Mouse (Mus musculus) R1 (cell line): ENCODE measurements around the gene Shroom3.

ENCODE experiments used
- DNase-seq: peaks from one replicate; pipeline ENCODE4 v3.0.0-alpha.2; 2018; ENCODE audit warnings: low read depth, low spot score

The Shroom3 gene

DNA sequence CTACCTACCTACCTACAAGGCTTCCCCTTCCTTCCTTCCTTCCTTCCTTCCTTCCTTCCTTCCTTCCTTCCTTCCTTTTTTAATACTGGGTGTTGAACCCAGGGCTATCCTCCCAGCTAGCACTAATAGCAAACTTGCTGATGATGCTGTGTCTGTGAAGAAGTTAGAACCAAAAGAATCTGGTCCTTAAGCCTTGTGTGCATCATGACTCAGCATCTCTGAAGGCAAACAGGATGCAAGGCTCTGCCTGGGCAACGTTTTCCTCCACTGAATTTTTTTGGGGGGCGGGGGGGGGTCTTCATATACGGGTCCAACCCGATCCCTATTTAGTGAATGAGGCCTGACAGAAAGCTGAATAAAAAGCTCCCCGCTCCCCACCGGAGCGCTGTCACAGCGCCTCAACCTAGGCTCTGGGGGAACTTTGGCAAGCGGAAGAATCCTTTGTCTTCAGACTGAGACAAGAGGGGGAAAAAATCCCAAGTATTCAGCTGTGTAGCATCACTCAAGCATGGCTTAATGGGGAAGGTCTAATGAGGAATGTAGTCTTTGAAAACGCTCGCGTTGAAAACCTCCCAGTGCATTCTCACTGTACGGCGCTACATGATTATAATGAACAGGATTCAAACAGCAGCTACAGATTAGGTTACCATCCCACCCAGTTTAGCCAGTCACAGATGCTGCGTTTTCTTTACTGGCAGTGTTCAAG lies 15.0 kb downstream of the Shroom3 start:
- DNase-seq = peak; percentile 95

DNA sequence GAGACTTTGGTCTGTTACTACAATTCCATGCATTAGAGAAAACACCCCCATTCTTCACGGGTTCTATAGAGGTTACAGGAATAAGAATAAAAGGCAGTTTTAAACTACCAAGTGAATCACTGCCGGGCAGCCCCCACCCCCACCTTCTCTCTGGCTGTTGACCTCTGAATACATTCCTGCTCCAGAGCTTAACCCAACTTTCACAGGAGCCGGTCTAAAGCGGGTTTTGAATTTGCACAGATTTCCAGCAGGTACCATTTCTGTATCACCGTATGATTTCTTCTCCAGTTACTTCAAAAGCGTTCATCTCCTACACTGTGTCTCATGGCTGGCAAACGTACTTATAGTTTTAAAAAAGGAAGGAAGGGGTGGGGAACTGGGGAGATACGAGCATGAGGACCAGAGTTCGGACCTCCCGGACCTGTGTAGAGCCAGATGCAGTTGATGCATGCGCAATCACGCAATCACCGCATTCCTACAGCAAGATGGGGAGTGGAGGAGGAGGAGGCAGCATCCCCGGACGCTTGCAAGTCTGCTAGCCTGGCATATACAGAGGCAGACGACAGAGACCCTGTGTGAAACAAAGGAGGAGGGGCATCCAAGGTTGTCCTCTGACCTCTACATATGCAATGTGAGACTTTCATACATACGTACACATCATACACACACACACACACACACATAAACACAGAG lies 15.7 kb downstream of the Shroom3 start:
- peak; percentile 64 for DNase-seq

DNA sequence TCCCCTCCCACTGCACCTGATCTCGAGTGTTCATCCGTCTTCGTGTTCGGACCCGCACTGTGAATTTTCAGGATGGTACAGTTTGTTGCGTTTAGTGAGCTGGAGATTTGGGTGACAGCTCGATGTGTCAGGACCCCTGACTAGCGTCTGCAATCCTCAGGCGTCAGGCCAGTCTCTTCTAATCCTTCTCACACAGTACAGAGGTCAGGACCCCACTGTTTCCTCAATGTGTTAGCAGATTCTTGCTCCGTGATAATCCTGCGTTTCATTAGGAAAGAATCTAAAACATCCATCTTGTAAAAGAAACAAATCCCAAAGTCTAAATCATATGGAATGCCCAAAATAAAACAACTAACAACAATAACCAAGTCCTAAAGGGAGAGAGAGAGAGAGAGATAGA lies 18.5 kb downstream of the Shroom3 start:
- DNase-seq = no peak

DNA sequence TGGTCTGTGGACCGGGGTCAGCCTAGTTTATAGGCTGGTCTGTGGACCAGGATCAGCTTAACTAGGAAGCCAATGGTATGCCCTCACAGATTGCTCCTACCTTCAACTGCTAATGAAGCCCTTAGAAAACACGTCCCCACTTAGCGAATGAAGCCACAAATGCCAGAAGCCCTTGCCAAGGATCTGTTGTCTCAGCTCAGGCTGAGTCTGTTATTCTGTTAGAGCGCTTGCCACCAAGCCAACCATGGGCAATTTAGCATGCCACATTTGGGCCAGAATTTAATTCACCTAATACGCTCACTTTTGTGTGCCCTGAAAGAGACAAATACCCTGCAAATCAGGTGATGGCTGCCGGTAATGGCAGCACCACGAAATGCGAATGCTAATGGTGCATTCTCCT lies 20.4 kb downstream of the Shroom3 start:
- no peak for DNase-seq

DNA sequence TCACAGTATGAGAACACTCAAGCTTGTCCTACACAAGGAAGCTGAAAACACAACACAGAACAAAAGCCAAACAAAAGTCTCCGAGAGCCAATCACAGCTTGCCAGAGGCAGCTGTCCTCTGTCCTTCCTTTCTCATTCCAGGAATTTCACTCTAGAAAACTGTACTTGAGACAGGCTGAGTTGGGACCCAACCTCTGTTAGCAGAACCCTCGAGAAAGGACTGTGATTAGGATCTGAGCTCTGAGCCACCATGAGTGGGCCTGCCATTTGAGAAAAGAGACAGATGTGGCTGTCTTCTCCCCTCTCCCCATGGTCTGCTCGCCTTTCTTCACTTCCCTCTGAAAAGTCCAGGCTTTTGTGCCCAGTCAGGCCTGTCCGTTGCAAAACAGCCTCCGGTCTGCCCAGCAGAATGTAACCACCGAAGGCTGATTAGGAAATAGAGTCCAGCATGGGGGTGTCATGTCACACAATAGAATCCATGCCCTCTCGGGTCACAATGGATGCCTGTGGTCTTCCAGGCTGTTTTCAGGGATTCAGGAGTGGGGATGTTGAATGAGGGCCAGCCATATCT lies 24.8 kb downstream of the Shroom3 start:
- DNase-seq = no peak

DNA sequence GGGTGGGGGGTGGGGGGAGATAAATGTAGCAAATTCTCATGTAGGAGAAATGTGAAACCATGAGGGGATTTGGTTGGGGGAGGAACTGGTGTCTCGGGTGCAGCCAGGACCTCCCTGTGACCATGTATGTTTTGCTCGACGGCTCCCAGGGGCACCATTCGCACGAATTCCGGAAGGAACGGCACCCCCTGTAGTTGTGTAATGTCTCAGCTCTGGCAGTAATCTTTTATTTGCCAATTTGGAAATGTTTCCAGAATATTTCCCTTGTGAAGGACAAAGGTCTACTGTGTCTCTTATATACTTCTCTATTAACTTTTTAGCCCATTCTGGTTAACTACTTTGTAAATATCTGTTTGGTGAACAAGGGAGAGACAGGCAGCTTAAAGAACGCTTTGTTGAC lies 27.5 kb downstream of the Shroom3 start:
- DNase-seq = no peak

DNA sequence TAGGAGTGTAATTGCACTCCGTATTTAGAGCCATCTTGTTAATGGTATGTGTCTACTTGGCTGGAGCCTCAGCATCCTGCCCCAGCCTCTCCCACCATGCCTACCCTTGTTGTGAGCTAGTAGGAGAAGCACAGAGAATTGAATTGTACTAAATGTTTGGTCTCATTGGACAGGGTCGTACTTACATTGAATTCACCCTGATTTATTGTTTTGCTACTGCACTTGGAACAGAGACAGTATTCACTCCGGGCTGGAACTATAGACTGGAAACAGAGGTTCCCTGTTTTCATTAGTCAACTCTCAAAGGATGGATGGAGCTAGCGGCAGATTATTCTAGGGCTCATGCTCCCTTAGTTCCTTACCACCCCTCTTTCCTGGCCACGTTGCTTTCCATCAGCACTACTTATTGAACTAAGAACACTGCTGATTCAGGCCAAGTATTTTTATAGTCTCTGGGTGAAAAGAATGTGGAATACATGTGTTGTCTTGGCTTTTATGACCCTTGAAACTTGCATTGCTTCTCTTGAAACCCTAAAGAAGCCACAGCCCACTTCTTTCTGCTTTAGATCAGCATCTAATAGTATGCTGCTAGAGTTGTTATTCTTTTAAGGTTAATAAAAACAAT lies 28.5 kb downstream of the Shroom3 start:
- DNase-seq = no peak

DNA sequence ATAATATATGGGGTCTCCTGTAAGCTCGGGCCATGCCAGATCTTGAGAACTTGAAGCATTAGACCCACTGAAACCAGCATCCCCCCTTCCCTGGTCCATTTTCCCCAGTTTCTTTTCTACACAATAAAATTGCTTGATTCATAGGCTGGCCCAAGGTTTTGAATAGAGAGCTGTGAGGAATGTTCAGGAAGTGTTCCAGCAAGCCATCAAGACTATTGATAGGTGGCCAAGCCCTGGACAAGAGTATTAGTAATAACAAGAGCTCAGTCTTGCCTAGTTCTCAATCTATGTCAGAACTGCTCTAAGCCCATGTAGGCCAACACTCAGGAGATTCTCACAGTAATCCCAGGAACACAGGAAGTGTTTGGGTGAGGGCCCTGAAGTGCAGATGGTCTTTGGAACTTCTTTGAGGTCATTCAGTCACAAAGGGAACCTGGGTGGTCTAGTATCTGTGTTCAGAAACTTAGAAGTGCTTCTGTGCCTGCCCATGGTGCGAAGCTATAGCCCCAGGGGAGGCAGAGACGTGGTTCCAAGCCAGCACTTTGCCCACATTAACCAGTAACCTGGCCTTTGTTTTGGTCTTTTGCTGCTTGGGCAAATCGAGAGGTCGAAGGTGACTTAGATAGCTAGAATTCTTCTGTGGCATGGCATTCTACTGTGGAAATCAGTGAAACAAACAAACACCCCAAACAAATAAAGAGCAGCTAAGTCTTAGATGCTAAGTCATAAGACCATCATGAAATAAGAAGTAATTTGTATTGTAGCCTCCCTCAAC lies 29.6 kb downstream of the Shroom3 start:
- DNase-seq = no peak

DNA sequence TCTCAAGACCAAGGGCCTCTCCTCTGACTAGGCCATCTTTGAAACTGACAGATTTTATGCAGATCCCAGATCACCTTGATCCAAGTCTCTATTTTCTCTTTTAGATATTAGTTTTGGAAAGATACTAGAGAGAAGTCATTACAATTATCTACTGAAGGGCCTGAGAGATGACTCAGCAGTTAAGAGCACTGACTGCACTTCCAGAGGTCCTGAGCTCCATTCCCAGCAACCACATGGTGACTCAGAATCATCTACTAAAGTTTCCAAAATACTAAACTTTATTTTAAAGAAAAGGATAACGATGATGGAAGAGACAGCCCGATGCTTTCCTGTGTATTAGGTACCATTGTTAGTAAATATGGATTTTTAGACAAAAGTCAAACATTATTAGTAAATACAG lies 31.7 kb downstream of the Shroom3 start:
- DNase-seq = no peak

DNA sequence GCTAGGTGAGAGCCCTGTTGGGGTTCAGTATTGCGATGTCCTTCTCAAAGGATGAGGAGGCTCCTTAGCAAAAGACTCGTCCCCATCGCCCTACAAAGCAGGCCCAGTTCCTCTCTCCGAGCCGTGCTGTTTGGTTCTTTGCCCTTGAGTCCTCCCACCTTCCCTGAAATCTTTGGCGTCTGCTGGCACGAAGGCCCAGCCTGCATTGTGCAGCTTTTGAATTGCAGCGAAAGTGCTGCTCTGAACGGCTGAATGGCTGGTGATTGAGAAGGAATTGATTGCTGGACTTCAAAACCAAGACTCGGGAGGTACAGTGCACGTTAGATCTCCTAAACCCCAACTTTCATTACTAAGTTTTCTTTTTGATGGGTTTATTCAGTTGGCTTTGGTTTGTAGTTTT lies 32.1 kb downstream of the Shroom3 start:
- DNase-seq = no peak

DNA sequence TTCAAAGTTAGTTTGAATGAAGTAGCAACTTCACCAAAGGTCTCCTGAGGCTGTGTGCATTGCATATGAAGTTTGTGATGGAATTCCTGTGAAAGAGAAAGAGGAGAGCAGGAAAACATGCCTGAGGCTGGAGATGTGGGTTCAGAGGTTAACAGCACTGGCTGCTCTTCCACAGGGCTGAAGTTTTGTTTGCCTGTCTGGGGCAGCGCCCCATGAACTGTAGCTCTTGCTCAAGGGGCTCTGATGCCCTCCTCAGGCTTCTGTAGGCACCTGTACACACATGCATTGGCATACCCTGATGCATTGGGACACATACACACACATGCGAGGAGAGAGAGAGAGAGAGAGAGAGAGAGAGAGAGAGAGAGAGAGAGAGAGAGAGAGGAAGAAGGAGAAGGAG lies 32.7 kb downstream of the Shroom3 start:
- no peak for DNase-seq

DNA sequence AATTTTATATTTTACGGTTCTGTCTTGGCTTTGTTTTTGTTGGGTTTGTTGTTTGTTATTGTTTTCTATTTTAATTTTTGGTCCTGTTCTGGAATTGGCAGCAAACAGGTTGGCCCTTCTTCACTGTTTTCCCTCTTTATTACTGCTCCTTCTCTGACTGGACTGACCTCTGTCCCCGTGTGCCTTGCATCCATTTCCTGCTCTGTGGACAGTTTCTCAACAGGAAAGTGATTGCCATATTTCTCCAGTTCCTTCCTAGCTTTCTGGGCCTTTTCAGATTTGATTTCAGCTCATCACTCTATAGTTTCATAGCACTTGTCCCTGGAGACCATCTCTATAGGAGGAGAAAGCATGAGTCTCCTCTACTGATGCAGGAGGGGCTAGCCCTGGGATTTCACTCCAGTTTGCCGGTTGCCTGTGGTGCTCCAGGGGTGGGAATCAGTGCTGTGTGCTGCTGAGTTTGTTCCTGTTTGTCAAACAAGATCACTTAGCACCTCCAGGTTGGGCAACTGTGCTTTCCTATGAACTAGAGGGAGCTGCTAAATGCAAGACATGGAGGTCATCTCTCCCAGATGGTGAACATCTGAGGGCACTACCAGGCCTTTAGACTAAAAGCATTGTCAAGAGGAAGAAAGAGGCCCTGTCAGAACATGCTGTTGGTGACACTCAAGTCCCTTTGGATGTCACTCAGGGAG lies 34.6 kb downstream of the Shroom3 start:
- DNase-seq = no peak

DNA sequence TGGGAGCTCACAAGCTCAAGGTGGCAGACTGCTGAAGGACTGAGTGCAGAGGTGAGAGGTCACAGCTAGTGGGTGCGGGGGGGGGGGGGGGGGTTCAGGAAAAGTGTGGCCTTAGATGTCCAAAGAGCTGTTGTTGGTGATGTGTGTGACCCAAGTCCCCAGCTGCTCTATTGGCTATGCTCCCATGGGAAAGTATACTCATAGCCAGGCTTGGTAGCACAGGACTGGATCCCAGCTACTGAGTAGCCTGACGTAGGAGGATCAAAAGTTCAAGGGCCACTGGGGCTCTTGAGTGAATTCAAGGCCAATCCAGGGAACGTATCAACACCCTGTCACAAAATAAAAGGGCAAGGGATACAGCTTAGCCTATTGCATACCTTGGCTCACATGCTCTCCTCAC lies 35.6 kb downstream of the Shroom3 start:
- DNase-seq = no peak

DNA sequence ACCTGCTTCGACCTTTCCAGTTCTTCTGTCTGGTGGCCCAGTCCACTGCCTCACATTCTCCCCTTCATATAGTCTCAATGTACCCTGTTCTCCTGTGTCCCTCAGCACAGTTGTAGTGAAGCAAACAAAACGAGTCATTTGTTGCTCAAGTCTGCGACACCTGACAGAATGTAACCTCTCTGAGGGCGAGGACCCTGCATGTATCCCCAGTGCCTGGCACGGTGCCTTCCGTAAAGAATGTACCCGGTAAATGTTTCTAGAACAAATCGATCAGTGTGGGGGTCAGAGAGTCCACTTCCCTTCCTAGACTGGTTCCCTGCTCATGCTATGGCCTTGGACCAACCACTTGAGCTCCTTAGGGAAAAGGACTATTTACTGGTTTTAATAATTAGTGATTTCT lies 38.4 kb downstream of the Shroom3 start:
- DNase-seq = no peak

DNA sequence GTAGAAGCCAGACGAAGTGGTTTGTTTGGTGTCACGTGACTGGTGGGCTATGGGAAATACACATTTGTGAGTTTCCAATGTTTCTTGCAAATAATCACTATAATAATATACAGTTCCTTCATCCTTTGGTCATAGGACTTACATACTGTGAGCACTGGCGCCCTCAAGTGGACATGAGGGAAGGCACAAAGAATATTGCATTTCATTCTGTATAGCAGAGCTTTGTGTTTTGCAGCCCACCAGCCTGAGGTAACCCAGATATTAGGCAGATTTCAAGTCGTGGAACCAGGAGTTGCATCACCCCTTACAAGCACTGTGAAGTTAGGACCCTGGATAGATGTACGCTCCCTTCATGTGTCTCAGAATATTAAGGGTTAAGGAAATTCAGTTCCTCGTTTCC lies 42.7 kb downstream of the Shroom3 start:
- peak; percentile 70 for DNase-seq

DNA sequence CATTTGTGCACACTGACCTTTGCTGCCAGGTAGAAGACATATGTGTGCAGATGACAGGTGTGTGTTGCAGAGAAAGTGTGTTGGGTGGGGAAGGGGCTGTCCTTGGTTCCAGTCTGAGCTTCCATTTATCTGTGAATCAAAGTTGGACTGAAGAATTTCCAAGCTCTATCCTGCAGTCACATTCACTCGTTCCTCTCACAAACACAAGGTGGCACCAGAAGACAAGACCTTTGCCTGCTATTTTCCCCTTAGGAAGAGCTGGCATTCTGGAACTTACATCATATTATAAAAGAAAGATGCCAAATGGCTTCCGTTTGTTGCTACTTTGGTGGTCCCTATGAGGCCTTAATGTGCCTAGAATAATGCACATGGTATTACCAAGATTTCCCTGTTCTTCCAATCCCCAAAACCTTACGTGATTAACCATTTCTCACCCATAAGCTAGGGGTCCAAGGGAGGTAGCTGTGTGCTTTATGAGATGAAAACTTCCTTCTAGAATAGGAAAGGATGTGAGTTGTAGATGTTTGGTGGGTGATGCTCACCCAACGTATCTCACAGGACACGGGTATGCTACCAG lies 45.1 kb downstream of the Shroom3 start:
- DNase-seq = peak; percentile 59

DNA sequence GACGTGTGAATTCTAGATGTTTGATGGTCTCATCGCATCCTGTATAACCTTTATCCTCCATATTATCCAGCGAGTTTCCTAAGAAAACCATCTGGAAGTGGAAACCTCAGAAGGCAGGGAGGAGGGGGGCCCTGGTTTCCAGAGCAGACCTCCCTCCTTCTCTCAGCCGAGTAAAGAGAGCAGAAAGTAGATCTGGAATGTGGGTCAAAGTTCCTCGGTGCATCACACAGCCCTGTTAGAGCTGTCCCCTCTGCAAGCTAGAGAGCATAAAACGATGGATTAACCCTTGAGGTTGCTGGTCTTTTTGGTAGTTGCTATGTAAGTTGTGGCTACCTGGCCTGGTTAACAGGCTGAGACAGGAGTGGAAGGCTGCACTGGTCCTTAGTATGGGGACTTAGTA lies 46.0 kb downstream of the Shroom3 start:
- DNase-seq = no peak

DNA sequence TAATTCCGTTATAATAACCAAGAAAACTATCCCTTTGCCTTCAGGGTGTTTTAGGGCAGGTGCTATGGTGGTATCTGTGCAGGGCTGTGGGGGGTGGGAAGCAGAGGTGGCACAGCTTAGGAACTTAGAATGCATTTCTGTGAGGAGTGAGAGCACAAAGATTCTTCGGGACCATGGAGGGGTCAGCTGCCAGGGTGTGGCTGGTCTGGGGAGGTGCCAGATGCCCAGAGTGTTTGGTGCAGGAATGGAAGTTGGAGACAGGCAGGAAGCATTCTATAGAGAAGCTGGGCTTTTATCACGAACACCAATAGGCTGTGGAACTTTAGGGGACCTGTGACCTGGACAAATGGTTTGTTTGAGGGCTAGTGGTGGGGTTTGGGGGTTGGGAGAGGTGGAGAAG lies 58.6 kb downstream of the Shroom3 start:
- no peak for DNase-seq

DNA sequence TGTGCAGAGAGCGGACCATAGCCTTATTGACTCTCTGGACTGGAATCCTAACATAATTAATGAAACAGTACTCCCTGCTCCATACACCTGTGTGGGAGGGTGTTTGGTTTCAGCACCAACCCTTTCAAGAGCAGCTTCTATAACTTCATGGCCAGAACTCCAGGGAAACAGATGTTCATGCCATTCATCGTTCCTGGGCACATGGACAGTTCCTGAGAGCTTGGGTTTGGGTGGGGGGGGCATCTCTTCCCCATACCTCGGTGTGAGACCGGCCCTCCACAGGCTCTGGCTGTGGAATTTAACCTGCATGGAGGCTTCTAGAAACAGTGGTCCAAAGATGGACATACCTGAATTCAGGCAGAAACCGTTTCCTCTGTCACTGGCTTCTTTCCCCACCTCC lies 59.5 kb downstream of the Shroom3 start:
- DNase-seq = no peak

DNA sequence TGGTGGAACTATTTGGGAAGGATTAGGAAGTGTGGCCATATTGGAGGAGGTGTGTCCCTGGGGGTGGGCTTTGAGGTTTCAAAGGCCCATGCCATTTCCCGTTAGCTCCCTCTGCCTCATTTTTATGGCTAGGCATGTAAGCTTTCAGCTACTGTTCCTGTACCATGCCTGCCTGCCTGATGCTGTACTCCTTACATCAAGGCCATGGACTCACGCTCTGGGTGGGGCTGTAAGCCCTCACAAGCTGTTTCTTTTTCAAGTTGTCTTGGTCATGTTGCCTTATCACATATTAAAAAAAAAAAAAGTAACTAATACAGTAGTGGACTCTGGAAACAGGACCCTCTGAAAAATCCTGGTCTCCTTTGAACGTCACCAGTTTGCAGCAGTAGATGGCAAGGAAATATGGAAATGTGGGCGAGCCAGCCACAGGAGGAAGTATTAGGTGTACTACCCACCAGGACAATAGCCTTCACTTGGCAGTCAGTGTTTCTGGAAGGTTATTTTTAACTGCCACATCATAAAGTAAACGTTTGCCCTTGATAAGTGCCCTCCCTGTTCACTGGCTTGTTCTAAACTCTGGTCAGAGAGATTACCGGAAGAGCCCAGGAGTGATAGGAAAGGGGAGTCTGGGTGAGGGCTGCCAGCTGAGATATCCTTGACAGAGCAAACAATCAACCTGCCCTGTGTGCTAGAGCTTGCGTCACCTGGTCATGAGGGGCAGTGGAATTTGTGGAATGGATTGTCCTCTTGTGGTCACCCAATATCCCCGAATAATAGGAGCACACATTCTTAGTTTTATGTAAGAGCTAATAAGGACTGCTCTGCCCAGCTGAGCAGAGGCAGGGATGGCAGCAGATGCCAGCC lies 62.4 kb downstream of the Shroom3 start:
- no peak for DNase-seq
